Mouse (Mus musculus): ENCODE data around the gene Cd99l2. TPM values are rescaled to one million over a fixed set of nuclear protein-coding genes. Genes with fewer than 3 reads are reported as not detected.

Gene Cd99l2
- polyA plus RNA-seq (2012; rRNA removed), result 56.4 and 56.6 TPM in 2 replicates

GRCm38 (mm10) chrX:71492634-71493278 is at the start of gene Cd99l2:
Gene Cd99l2 (minus strand): TSS chrX:71492849.
- H3K4me3 ChIP-seq (ENCODE audit: insufficient read depth, low read length), result peak within 1 kb of the TSS; percentile 40
- no peaks in the 10 kb centered on the region for H3K4me1 ChIP-seq (ENCODE audit: control insufficient read depth, insufficient read depth, low read length)

GRCm38 (mm10) chrX:71540821-71541510 is 48.3 kb upstream of the Cd99l2 start:
- no peaks in the 10 kb centered on the region for H3K4me1 ChIP-seq (ENCODE audit: control insufficient read depth, insufficient read depth, low read length)
- TF ChIP-seq CTCF (IDR thresholded peaks at IDR 0.05; ENCODE audit: extremely low read depth, insufficient read depth, low read length) (no peak), POLR2A (IDR thresholded peaks at IDR 0.05; ENCODE audit: extremely low read depth, insufficient read depth, low read length) (no peak)
- H3K4me3 ChIP-seq (ENCODE audit: insufficient read depth, low read length), result no peak overlapping the region
- no peak overlapping the region for H3K27ac ChIP-seq (ENCODE audit: insufficient read depth, low read length)

More at GRCm38 (mm10) chrX:71492634-71493278, at the start of gene Cd99l2:
- H3K27ac ChIP-seq (ENCODE audit: insufficient read depth, low read length), result peak within 1 kb of the TSS; percentile 76
- no peak for TF ChIP-seq POLR2A (IDR thresholded peaks at IDR 0.05; ENCODE audit: extremely low read depth, insufficient read depth, low read length)
- no peak for TF ChIP-seq CTCF (IDR thresholded peaks at IDR 0.05; ENCODE audit: extremely low read depth, insufficient read depth, low read length)

GRCm38 (mm10) chrX:71537791-71538190 is 45.1 kb upstream of the Cd99l2 start:
- TF ChIP-seq CTCF (IDR thresholded peaks at IDR 0.05; ENCODE audit: extremely low read depth, insufficient read depth, low read length) (no peak), POLR2A (IDR thresholded peaks at IDR 0.05; ENCODE audit: extremely low read depth, insufficient read depth, low read length) (no peak)

GRCm38 (mm10) chrX:71534102-71534501 is 41.5 kb upstream of the Cd99l2 start:
- H3K27ac ChIP-seq (ENCODE audit: insufficient read depth, low read length), result no peak overlapping the region
- no peak for TF ChIP-seq POLR2A (IDR thresholded peaks at IDR 0.05; ENCODE audit: extremely low read depth, insufficient read depth, low read length)
- TF ChIP-seq CTCF (IDR thresholded peaks at IDR 0.05; ENCODE audit: extremely low read depth, insufficient read depth, low read length), result no peak
- no peaks in the 10 kb centered on the region for H3K4me1 ChIP-seq (ENCODE audit: control insufficient read depth, insufficient read depth, low read length)

More at GRCm38 (mm10) chrX:71537791-71538190, 45.1 kb upstream of the Cd99l2 start:
- no peaks in the 10 kb centered on the region for H3K4me1 ChIP-seq (ENCODE audit: control insufficient read depth, insufficient read depth, low read length)
- no peak overlapping the region for H3K27ac ChIP-seq (ENCODE audit: insufficient read depth, low read length)
- no peak overlapping the region for H3K4me3 ChIP-seq (ENCODE audit: insufficient read depth, low read length)

GRCm38 (mm10) chrX:71532635-71533034 is 40.0 kb upstream of the Cd99l2 start:
- Histone ChIP-seq H3K4me3 (ENCODE audit: insufficient read depth, low read length) (no peak overlapping the region), H3K4me1 (ENCODE audit: control insufficient read depth, insufficient read depth, low read length) (no peaks in the 10 kb centered on the region), H3K27ac (ENCODE audit: insufficient read depth, low read length) (no peak overlapping the region)
- no peak for TF ChIP-seq CTCF (IDR thresholded peaks at IDR 0.05; ENCODE audit: extremely low read depth, insufficient read depth, low read length)
- TF ChIP-seq POLR2A (IDR thresholded peaks at IDR 0.05; ENCODE audit: extremely low read depth, insufficient read depth, low read length), result no peak

More at GRCm38 (mm10) chrX:71534102-71534501, 41.5 kb upstream of the Cd99l2 start:
- H3K4me3 ChIP-seq (ENCODE audit: insufficient read depth, low read length), result no peak overlapping the region

- no peak overlapping the region for H3K4me3 ChIP-seq (ENCODE audit: insufficient read depth, low read length)
- H3K4me1 ChIP-seq (ENCODE audit: control insufficient read depth, insufficient read depth, low read length), result no peaks in the 10 kb centered on the region
- TF ChIP-seq CTCF (IDR thresholded peaks at IDR 0.05; ENCODE audit: extremely low read depth, insufficient read depth, low read length) (no peak), POLR2A (IDR thresholded peaks at IDR 0.05; ENCODE audit: extremely low read depth, insufficient read depth, low read length) (no peak)
- H3K27ac ChIP-seq (ENCODE audit: insufficient read depth, low read length), result no peak overlapping the region
Measured at GRCm38 (mm10) chrX:71528646-71529045, 36.0 kb upstream of the Cd99l2 start.

GRCm38 (mm10) chrX:71528150-71528549 is 35.5 kb upstream of the Cd99l2 start:
- Histone ChIP-seq H3K4me3 (ENCODE audit: insufficient read depth, low read length) (no peak overlapping the region), H3K4me1 (ENCODE audit: control insufficient read depth, insufficient read depth, low read length) (no peaks in the 10 kb centered on the region), H3K27ac (ENCODE audit: insufficient read depth, low read length) (no peak overlapping the region)
- TF ChIP-seq POLR2A (IDR thresholded peaks at IDR 0.05; ENCODE audit: extremely low read depth, insufficient read depth, low read length), result no peak
- no peak for TF ChIP-seq CTCF (IDR thresholded peaks at IDR 0.05; ENCODE audit: extremely low read depth, insufficient read depth, low read length)

GRCm38 (mm10) chrX:71527461-71527860 is 34.8 kb upstream of the Cd99l2 start:
- H3K27ac ChIP-seq (ENCODE audit: insufficient read depth, low read length), result no peak overlapping the region
- TF ChIP-seq CTCF (IDR thresholded peaks at IDR 0.05; ENCODE audit: extremely low read depth, insufficient read depth, low read length) (no peak), POLR2A (IDR thresholded peaks at IDR 0.05; ENCODE audit: extremely low read depth, insufficient read depth, low read length) (no peak)
- no peak overlapping the region for H3K4me3 ChIP-seq (ENCODE audit: insufficient read depth, low read length)
- no peaks in the 10 kb centered on the region for H3K4me1 ChIP-seq (ENCODE audit: control insufficient read depth, insufficient read depth, low read length)

- no peak for TF ChIP-seq POLR2A (IDR thresholded peaks at IDR 0.05; ENCODE audit: extremely low read depth, insufficient read depth, low read length)
- no peak for TF ChIP-seq CTCF (IDR thresholded peaks at IDR 0.05; ENCODE audit: extremely low read depth, insufficient read depth, low read length)
- Histone ChIP-seq H3K4me1 (ENCODE audit: control insufficient read depth, insufficient read depth, low read length) (no peaks in the 10 kb centered on the region), H3K27ac (ENCODE audit: insufficient read depth, low read length) (no peak overlapping the region), H3K4me3 (ENCODE audit: insufficient read depth, low read length) (no peak overlapping the region)
Measured at GRCm38 (mm10) chrX:71525593-71526299, 33.1 kb upstream of the Cd99l2 start.

Data from cortical plate, adult 2 months (tissue).